Mouse (Mus musculus) lung, embryonic 16.5 days (tissue): ENCODE measurements around the gene Runx3. TPM values are rescaled to one million over a fixed set of nuclear protein-coding genes. Genes with fewer than 3 reads are reported as not detected.
A peak's percentile ranks its signal among the peaks of the same experiment; 100 is the strongest.

Experiments used
- ATAC-seq: fragments of 200-750 bp; cut with Nextera tagmentation; 2 replicates; pipeline ENCODE4 v1.8.0; 2017; ENCODE audit warnings: low read depth, mild to moderate bottlenecking, moderate library complexity
- H3K27ac ChIP-seq: fragments of 300-500 bp; sonication (generic); 2 replicates; pipeline ENCODE4 v1.5.1; 2014; ENCODE audit warnings: mild to moderate bottlenecking, control low read depth, low read length
- H3K27me3 ChIP-seq: fragments of 300-500 bp; sonication (generic); 2 replicates; pipeline ENCODE4 v1.6.1; 2014; ENCODE audit warnings: low read depth, low read length, mixed read lengths; ENCODE audit not compliant: control insufficient read depth, insufficient read depth
- H3K36me3 ChIP-seq: fragments of 300-500 bp; sonication (generic); 2 replicates; pipeline ENCODE4 v1.6.1; 2014; ENCODE audit warnings: low read length; ENCODE audit not compliant: control insufficient read depth, insufficient read depth
- H3K4me1 ChIP-seq: fragments of 300-500 bp; sonication (generic); replicated peaks from 2 replicates; pipeline ENCODE4 v1.6.1; 2014; ENCODE audit warnings: low read length, mixed read lengths; ENCODE audit not compliant: control insufficient read depth, insufficient read depth
- H3K4me2 ChIP-seq: fragments of 300-500 bp; sonication (generic); 2 replicates; pipeline ENCODE4 v1.6.1; 2014; ENCODE audit warnings: low read depth, low read length, control low read depth
- H3K4me3 ChIP-seq: fragments of 300-500 bp; sonication (generic); 2 replicates; pipeline ENCODE4 v1.5.1; 2014; ENCODE audit warnings: mild to moderate bottlenecking, low read length, control low read depth
- H3K9ac ChIP-seq: fragments of 300-500 bp; sonication (generic); 2 replicates; pipeline ENCODE4 v1.6.1; 2014; ENCODE audit warnings: low read length, control low read depth
- H3K9me3 ChIP-seq: fragments of 300-500 bp; sonication (generic); 2 replicates; pipeline ENCODE4 v1.6.1; 2016; ENCODE audit warnings: low read length; ENCODE audit not compliant: control insufficient read depth
- WGBS: fragments of 180-500 bp; shearing (Covaris S2); extraction: QIAGEN DNeasy Blood & Tissue Kit; methylation state at CpG from one replicate; pipeline ENCODE4 v1.1.7; 2014; 5-methylcytosine and 5-hydroxymethylcytosine counted together
- polyA plus RNA-seq: library from polyadenylated mRNA; unstranded; fragments of >200 nt; fragmentation: Nextera tagmentation; extraction: Ambion mirVana; gene quantifications from 2 replicates; pipeline ENCODE4 v1.2.1, GENCODE M21; 2015

Runx3 gene
- polyA plus RNA-seq, 1 experiment from 2014 or later: 0.16 TPM

GRCm38 (mm10) chr4:135151988-135152594 is 31.6 kb downstream of the Runx3 start:
- peaks cover 100% of the 10 kb centered on the region for H3K27me3 ChIP-seq
- H3K9me3 ChIP-seq: no peaks in the 10 kb centered on the region
- no peaks in the 10 kb centered on the region for H3K36me3 ChIP-seq
- H3K9ac ChIP-seq: no peak overlapping the region; the same call in 1 of the 2 replicates
- ATAC-seq: peak; percentile 46; the same call in 1 of the 2 replicates
- H3K4me3 ChIP-seq: peak overlapping the region; percentile 45
- H3K27ac ChIP-seq: no peak overlapping the region
- H3K4me2 ChIP-seq: peak overlapping the region; percentile 74
- under 1% methylated on average over 57 of the region's 63 CpGs for WGBS
- peaks cover 8% of the 10 kb centered on the region for H3K4me1 ChIP-seq

GRCm38 (mm10) chr4:135152834-135153259 is 32.4 kb downstream of the Runx3 start:
- Histone ChIP-seq H3K9ac (no peak overlapping the region; the same call in 1 of the 2 replicates), H3K27ac (no peak overlapping the region), H3K4me1 (peaks cover 8% of the 10 kb centered on the region), H3K9me3 (no peaks in the 10 kb centered on the region), H3K27me3 (peaks cover 100% of the 10 kb centered on the region), H3K4me3 (peak overlapping the region; percentile 45), H3K4me2 (peak overlapping the region; percentile 74), H3K36me3 (no peaks in the 10 kb centered on the region)
- under 1% methylated on average over 45 of the region's 45 CpGs for whole genome bisulfite sequencing
- ATAC-seq: no peak

- Histone ChIP-seq H3K4me1 (peaks cover 8% of the 10 kb centered on the region), H3K4me3 (peak overlapping the region; percentile 45), H3K9me3 (no peaks in the 10 kb centered on the region), H3K9ac (no peak overlapping the region), H3K36me3 (no peaks in the 10 kb centered on the region), H3K27me3 (peaks cover 100% of the 10 kb centered on the region), H3K27ac (no peak overlapping the region), H3K4me2 (no peak overlapping the region)
- WGBS: 2% methylated on average over 39 of the region's 39 CpGs
- ATAC-seq: no peak
Observed at GRCm38 (mm10) chr4:135153260-135154088, 33.0 kb downstream of the Runx3 start.

DNA sequence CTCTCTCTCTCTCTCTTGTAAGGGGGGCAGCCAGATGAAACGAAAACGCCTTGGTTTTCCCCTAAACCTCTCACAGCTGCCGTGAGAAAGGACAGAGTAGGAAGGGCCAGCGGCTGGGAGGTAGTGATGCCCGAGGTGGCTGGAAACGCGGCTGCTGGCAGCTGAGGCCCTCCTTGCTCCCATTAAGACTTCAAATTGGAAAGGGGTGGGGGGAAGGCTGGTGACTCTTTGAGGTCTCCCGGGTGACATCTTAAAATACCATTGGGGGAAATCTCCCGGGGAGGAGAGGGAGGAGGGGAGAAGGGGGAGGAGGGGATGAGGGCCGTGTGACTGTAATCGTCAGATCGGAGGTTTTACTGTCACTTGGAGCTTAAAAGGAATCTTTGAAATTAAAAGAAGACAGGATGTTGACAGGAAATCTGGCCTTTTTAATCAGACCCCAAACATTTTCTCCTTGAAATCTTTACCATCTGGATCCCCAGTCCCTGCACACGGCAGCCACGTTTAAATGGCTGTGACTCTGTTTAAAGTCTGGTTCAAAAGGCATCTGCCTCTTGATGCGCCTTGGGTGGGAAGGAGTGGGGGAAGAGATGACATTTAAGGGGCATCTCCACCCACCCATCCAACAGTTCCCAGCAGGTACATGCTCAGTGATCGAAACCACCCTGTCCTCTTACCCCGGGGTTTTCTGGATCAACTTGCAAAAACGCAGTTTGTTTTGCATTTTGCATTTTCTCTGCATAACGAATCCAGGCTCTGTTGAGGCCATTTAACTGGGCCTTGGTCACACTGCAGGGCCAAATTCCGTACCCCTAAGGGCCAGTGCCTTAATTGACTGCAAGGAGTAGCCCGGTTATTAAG is 33.9 kb downstream of the Runx3 start:
- Histone ChIP-seq H3K36me3 (no peaks in the 10 kb centered on the region), H3K4me1 (peaks cover 8% of the 10 kb centered on the region), H3K9ac (no peak overlapping the region), H3K27ac (no peak overlapping the region), H3K4me2 (no peak overlapping the region), H3K4me3 (no peak overlapping the region), H3K9me3 (no peaks in the 10 kb centered on the region), H3K27me3 (peaks cover 99% of the 10 kb centered on the region)
- ATAC-seq: no peak
- 3% methylated on average over 21 of the region's 21 CpGs for WGBS

GRCm38 (mm10) chr4:135155106-135155800 is 34.8 kb downstream of the Runx3 start:
- Histone ChIP-seq H3K27ac (no peak overlapping the region), H3K4me2 (no peak overlapping the region), H3K4me3 (no peak overlapping the region), H3K27me3 (peaks cover 93% of the 10 kb centered on the region), H3K36me3 (no peaks in the 10 kb centered on the region), H3K9me3 (no peaks in the 10 kb centered on the region), H3K9ac (no peak overlapping the region), H3K4me1 (peaks cover 8% of the 10 kb centered on the region)
- no peak for ATAC-seq
- 3% methylated on average over 28 of the region's 31 CpGs for WGBS

GRCm38 (mm10) chr4:135155805-135156469 is 35.5 kb downstream of the Runx3 start:
- H3K36me3 ChIP-seq: no peaks in the 10 kb centered on the region
- peaks cover 8% of the 10 kb centered on the region for H3K4me1 ChIP-seq
- H3K9me3 ChIP-seq: no peaks in the 10 kb centered on the region
- H3K27me3 ChIP-seq: peaks cover 86% of the 10 kb centered on the region
- no peak overlapping the region for H3K4me3 ChIP-seq
- WGBS: 13% methylated on average over 15 of the region's 15 CpGs
- no peak overlapping the region for H3K9ac ChIP-seq
- H3K4me2 ChIP-seq: no peak overlapping the region
- ATAC-seq: no peak
- no peak overlapping the region for H3K27ac ChIP-seq

DNA sequence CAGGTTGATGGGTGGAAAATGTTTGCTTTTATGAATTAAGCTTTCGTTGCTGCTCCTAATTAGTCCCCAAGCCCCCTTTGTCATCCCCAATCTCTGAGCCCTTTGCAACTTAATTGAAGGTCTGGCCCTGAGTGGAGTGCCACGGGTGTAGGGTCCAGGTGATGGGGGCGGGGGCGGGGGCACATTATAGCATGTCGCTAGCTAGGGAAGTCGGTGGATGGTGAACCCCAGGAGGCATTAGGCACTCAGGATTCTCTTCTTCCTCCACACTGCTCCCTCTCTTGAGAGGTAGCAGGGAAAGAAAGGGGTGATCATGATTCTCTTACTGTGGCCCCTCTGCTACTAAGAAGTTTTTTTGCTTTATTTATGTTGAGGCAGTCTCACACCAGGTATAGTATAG is 36.1 kb downstream of the Runx3 start:
- Histone ChIP-seq H3K27ac (no peak overlapping the region), H3K9ac (no peak overlapping the region), H3K9me3 (no peaks in the 10 kb centered on the region), H3K4me3 (no peak overlapping the region), H3K36me3 (no peaks in the 10 kb centered on the region), H3K27me3 (peaks cover 80% of the 10 kb centered on the region), H3K4me1 (peaks cover 8% of the 10 kb centered on the region), H3K4me2 (no peak overlapping the region)
- 11% methylated on average over 6 of the region's 6 CpGs for WGBS
- no peak for ATAC-seq

DNA sequence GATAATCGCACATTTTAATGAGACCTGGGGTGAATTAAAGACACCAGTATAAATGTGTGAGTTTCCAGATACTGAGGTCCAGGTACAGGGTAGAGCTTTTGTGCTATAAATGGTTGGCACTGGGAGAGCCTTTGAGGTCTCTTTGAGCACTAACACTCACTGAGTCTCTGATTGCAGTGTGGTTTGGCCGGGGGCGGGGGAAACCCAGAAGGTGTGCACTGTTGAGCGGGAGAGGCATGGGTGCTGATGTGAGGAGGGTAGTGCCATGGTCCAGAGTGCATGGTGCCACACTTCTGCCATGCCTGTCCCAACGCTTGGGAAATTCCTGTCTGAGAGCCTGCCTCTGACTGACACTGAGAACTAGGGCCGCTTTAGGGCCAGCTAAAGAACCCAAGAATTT is 36.9 kb downstream of the Runx3 start:
- no peak for ATAC-seq
- WGBS: 13% methylated on average over 6 of the region's 6 CpGs
- peaks cover 72% of the 10 kb centered on the region for H3K27me3 ChIP-seq
- no peaks in the 10 kb centered on the region for H3K9me3 ChIP-seq
- H3K4me1 ChIP-seq: peaks cover 6% of the 10 kb centered on the region
- H3K4me2 ChIP-seq: no peak overlapping the region
- H3K9ac ChIP-seq: no peak overlapping the region
- no peak overlapping the region for H3K27ac ChIP-seq
- H3K36me3 ChIP-seq: no peaks in the 10 kb centered on the region
- no peak overlapping the region for H3K4me3 ChIP-seq
